Mouse (Mus musculus): ENCODE measurements at regions not wholly inside any gene's neighbourhood (a gene's known extent, or its start where the extent isn't known, plus 50 kb on each side); places are given as distances from the start of the nearest gene placed in this dataset.

DNA sequence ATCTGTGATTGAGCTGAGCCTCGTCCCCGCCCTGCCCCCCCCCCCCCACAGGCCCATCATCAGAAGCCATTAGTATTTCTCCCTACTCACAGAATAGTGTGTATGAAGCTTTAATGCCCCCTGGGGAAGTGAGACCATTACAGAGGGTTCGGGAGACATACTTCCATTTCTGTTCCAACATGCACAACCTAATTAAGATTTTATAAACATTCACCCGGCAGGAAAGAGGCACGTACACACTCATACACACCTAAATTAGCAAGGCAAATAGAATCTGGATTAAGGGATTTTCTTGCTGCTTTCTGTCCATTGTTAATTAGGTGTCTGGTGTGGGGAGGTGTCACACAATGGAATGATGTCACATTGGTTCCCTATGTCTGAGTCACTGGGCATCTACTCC is 202.8 kb upstream of the Rpl38 start:
- 11% methylated on average over 5 of the region's 5 CpGs for WGBS

DNA sequence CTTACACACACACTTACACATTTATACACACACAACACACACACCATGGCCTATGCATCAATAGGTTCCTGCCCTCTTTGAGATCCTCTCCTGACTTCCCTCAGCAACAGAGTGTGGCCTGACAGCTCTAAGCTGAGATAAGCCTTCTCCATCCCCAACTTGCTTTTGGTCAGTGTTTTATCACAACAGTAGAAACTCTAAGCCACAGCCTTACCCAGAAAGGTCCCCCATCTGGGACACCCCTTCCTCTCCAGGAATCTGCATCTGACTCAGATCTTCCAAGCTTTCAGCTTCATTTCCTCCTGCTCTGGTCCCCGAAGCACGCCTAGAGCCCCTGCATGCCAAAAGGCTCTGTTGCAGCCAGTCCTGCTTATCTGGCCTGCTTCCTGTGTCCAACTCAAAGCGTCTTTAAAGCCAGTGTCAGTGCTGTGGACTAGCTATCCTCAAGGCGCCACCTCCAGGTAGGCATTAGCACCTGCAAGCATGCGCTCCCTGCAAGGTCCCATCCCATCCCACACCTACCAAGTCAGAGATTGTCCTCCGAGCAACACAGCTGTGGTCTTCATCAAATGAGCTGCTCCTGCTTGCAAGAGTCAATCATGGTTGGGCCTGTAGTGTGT is 205.5 kb upstream of the Rpl38 start:
- Histone ChIP-seq H3K36me3 (ENCODE audit: control insufficient read depth, insufficient read depth) (no peaks in the 10 kb centered on the region; the same call in 1 of the 2 replicates), H3K4me2 (ENCODE audit: low read length) (no peak overlapping the region), H3K9me3 (ENCODE audit: control insufficient read depth, low read length) (no peaks in the 10 kb centered on the region), H3K27ac (ENCODE audit: low read length) (no peak overlapping the region), H3K27me3 (replicated peaks; ENCODE audit: control insufficient read depth, insufficient read depth, low read length) (no peaks in the 10 kb centered on the region), H3K4me3 (replicated peaks; ENCODE audit: low read length) (no peak overlapping the region), H3K4me1 (replicated peaks; ENCODE audit: control insufficient read depth, insufficient read depth, low read length) (peaks cover 27% of the 10 kb centered on the region), H3K9ac (replicated peaks; ENCODE audit: low read depth, low read length) (no peak overlapping the region)
- 33% methylated on average over 6 of the region's 6 CpGs for WGBS
- no peak for ATAC-seq

More for the DNA sequence above, 202.8 kb upstream of the Rpl38 start:
- Histone ChIP-seq H3K9me3 (ENCODE audit: control insufficient read depth, low read length) (no peaks in the 10 kb centered on the region), H3K4me1 (replicated peaks; ENCODE audit: control insufficient read depth, insufficient read depth, low read length) (peaks cover 43% of the 10 kb centered on the region), H3K4me3 (replicated peaks; ENCODE audit: low read length) (no peak overlapping the region), H3K27ac (ENCODE audit: low read length) (no peak overlapping the region), H3K9ac (replicated peaks; ENCODE audit: low read depth, low read length) (peak overlapping the region; percentile 37; the same call in 1 of the 2 replicates), H3K36me3 (ENCODE audit: control insufficient read depth, insufficient read depth) (no peaks in the 10 kb centered on the region; the same call in 1 of the 2 replicates), H3K27me3 (replicated peaks; ENCODE audit: control insufficient read depth, insufficient read depth, low read length) (no peaks in the 10 kb centered on the region), H3K4me2 (ENCODE audit: low read length) (no peak overlapping the region)
- ATAC-seq: no peak

DNA sequence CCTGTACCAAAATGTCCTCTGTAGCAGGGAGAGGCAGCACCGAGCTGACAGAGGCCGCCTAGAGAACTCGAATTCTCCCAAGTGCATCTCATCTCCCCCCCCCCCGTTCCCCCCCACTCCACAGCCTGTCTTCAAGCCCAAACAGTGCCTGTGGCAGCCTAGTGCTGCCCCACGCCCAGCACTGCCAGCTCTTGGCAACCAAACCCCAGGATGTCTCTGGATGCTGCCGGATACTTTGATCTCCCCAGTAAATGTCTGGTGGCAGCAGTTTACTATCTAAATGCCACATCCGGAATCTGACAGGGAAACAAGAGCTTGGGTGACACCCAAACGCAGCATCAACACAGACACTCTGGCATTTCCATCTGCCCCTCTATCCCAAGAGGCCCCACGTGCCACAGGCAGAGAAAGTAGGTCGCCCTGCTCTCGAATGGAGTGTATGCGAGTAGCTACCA is 213.4 kb upstream of the Rpl38 start:
- Histone ChIP-seq H3K27ac (ENCODE audit: low read length) (no peak overlapping the region; the same call in 1 of the 2 replicates), H3K4me2 (ENCODE audit: low read length) (no peak overlapping the region), H3K9me3 (ENCODE audit: control insufficient read depth, low read length) (no peaks in the 10 kb centered on the region), H3K36me3 (ENCODE audit: control insufficient read depth, insufficient read depth) (no peaks in the 10 kb centered on the region), H3K27me3 (replicated peaks; ENCODE audit: control insufficient read depth, insufficient read depth, low read length) (no peaks in the 10 kb centered on the region), H3K9ac (replicated peaks; ENCODE audit: low read depth, low read length) (no peak overlapping the region; the same call in 1 of the 2 replicates), H3K4me3 (replicated peaks; ENCODE audit: low read length) (no peak overlapping the region), H3K4me1 (replicated peaks; ENCODE audit: control insufficient read depth, insufficient read depth, low read length) (peaks cover 11% of the 10 kb centered on the region)
- WGBS: 32% methylated on average over 12 of the region's 12 CpGs
- ATAC-seq: peak; percentile 85

DNA sequence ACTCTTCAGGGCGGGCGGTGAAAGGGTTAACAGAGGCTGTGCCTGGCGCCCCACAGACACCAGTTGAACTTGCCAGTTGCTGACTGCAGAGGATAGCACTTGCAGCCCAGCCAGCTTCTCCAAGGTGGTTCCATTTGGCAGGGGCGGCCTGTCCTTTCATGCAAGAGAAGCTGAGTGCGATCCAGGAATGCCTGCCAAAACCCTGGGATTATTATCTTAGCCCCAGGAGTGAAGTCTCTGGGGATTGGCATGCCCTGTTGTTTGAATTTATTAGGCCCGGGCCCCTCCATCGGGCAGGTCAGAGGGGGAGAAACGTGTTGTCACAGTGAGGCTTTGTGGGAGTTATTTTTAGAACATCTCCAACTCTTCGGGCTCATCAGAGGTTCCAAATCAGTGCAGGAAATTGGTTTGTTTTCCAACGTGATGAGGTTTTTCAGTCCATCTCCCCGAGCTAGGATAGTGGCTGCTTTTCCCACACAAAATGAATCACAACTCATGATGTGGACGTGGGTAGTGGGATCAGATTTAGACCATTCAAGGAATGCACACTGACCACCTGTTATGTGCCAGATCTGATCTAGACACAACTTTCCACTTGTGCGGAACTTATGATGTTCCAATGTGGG is 219.4 kb upstream of the Rpl38 start:
- no peak overlapping the region for H3K4me3 ChIP-seq (replicated peaks; ENCODE audit: low read length)
- H3K9me3 ChIP-seq (ENCODE audit: control insufficient read depth, low read length): no peaks in the 10 kb centered on the region
- WGBS: 23% methylated on average over 13 of the region's 13 CpGs
- no peak overlapping the region for H3K4me2 ChIP-seq (ENCODE audit: low read length)
- H3K27ac ChIP-seq (ENCODE audit: low read length): peak overlapping the region; percentile 42; the same call in 1 of the 2 replicates
- peak; percentile 65 for ATAC-seq
- no peaks in the 10 kb centered on the region for H3K36me3 ChIP-seq (ENCODE audit: control insufficient read depth, insufficient read depth)
- H3K4me1 ChIP-seq (replicated peaks; ENCODE audit: control insufficient read depth, insufficient read depth, low read length): peaks cover 44% of the 10 kb centered on the region
- no peak overlapping the region for H3K9ac ChIP-seq (replicated peaks; ENCODE audit: low read depth, low read length)
- no peaks in the 10 kb centered on the region for H3K27me3 ChIP-seq (replicated peaks; ENCODE audit: control insufficient read depth, insufficient read depth, low read length)

DNA sequence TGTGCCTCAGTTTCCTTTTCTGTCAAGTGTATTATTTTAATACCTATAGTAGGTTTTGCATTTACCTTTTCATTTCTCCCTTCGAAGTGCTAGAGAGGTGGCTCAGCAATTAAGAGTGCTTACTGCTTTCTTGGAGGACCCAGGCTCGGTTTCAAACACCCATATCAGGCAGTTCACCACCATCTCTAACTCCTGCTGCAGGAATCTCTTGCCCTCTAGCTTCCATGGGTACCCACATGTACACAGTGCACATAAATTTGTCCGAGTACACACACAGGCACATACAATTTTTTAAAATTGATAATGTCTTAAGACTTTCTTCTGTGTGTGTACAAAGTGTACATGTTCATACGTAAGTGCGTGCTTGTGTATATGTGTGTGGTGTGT is 220.9 kb upstream of the Rpl38 start:
- Histone ChIP-seq H3K4me2 (ENCODE audit: low read length) (no peak overlapping the region), H3K9ac (replicated peaks; ENCODE audit: low read depth, low read length) (no peak overlapping the region; the same call in 1 of the 2 replicates), H3K9me3 (ENCODE audit: control insufficient read depth, low read length) (no peaks in the 10 kb centered on the region), H3K36me3 (ENCODE audit: control insufficient read depth, insufficient read depth) (no peaks in the 10 kb centered on the region), H3K4me3 (replicated peaks; ENCODE audit: low read length) (no peak overlapping the region), H3K27ac (ENCODE audit: low read length) (peak overlapping the region; percentile 68; the same call in 1 of the 2 replicates), H3K4me1 (replicated peaks; ENCODE audit: control insufficient read depth, insufficient read depth, low read length) (peaks cover 45% of the 10 kb centered on the region), H3K27me3 (replicated peaks; ENCODE audit: control insufficient read depth, insufficient read depth, low read length) (no peaks in the 10 kb centered on the region)
- 87% methylated on average over 5 of the region's 5 CpGs for WGBS
- no peak for ATAC-seq

DNA sequence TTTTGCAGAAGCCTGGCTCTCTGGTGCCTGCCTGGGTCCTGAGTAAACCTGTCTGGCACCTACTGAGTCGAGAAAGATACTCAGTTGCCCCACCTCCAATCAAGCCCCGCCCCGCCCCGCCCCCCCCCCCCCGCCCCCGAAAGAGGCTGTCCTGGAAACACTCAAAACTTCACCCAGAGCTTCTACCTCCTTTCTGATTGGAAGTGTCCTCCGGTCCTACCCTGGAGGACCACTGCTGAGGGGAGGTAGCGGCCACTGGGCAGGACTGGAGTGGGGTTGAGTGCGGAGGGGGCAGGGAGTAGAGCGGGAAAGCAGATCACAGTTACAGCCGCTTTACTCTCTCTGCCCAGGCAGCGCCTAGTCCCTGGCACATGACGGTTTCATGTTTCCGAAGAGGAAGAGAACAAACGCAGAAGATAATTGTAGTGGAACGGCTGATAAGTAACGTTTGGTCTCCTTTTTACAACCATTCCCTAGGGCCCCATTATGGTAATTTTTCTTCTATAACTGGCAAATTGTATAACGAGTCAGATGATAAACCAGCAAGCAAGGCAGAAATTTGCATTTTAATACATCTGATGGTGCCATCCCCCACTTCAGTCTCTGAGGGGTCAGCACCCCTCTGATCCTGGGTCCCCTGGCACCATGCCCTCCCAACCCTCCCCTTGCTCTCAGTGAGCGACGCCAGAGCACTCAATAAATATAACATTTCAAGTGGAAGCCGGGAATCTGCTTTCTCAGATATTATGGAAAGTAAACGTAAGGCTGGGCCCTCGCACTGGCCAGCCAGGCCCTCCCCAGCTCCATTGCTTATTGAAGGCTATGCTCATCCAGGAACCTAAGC is 221.5 kb upstream of the Rpl38 start:
- peak overlapping the region; percentile 68 for H3K27ac ChIP-seq (ENCODE audit: low read length)
- peak overlapping the region; percentile 24; the same call in 1 of the 2 replicates for H3K4me3 ChIP-seq (replicated peaks; ENCODE audit: low read length)
- peak overlapping the region; percentile 45 for H3K4me2 ChIP-seq (ENCODE audit: low read length)
- no peaks in the 10 kb centered on the region for H3K27me3 ChIP-seq (replicated peaks; ENCODE audit: control insufficient read depth, insufficient read depth, low read length)
- H3K36me3 ChIP-seq (ENCODE audit: control insufficient read depth, insufficient read depth): no peaks in the 10 kb centered on the region
- peak overlapping the region; percentile 9 for H3K9ac ChIP-seq (replicated peaks; ENCODE audit: low read depth, low read length)
- no peaks in the 10 kb centered on the region for H3K9me3 ChIP-seq (ENCODE audit: control insufficient read depth, low read length)
- WGBS: 7% methylated on average over 18 of the region's 23 CpGs
- peak; percentile 61 for ATAC-seq
- H3K4me1 ChIP-seq (replicated peaks; ENCODE audit: control insufficient read depth, insufficient read depth, low read length): peaks cover 50% of the 10 kb centered on the region

DNA sequence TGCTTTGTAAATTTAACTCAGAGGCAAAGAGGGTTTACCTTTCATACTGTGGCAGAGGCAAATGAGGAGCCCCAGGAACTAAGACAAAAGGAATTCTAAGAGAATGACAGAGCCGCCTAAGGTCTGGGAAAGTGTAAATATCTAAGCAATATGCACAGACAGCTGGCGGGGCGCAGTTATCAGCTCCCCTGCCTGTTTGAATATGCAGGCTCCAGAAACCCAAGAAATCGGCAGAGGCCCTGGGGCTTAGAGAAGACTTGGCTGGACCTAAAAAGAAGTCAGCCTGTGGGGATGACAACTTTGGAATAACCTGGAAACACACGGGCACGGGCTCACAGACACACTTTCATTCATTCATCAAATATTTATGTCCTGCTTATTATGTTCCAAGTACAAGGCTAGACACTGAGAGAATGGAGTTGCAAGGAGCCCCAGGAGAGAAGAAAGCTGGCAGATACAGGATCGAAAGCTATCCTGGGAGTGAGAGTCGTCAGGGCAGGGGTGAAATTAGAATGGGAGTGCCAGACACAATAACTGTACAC is 222.2 kb upstream of the Rpl38 start:
- no peaks in the 10 kb centered on the region for H3K36me3 ChIP-seq (ENCODE audit: control insufficient read depth, insufficient read depth)
- H3K27ac ChIP-seq (ENCODE audit: low read length): peak overlapping the region; percentile 68
- H3K4me2 ChIP-seq (ENCODE audit: low read length): peak overlapping the region; percentile 45
- no peak overlapping the region for H3K4me3 ChIP-seq (replicated peaks; ENCODE audit: low read length)
- no peak for ATAC-seq
- WGBS: 2% methylated on average over 8 of the region's 8 CpGs
- H3K27me3 ChIP-seq (replicated peaks; ENCODE audit: control insufficient read depth, insufficient read depth, low read length): no peaks in the 10 kb centered on the region
- H3K4me1 ChIP-seq (replicated peaks; ENCODE audit: control insufficient read depth, insufficient read depth, low read length): peaks cover 50% of the 10 kb centered on the region
- H3K9ac ChIP-seq (replicated peaks; ENCODE audit: low read depth, low read length): no peak overlapping the region
- no peaks in the 10 kb centered on the region for H3K9me3 ChIP-seq (ENCODE audit: control insufficient read depth, low read length)

DNA sequence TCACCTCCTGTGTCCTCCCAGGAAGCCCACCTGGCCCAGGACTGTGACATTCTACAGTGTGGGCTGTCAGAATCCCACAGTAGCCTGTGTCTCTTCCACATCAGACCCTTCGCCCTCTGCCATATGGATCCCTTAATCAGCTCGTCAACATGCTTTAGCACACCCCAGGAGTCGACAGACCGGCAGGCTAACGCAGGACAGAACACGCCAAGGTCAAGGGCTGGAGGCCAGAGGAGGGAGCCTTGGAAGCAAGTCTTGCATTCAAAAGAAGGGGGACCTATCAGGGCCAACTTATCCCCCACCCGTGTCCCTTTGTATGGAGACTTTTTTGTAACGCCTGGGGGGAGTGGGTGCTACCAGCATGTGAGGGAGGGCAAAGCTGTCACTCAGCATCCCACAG is 224.1 kb upstream of the Rpl38 start:
- H3K9me3 ChIP-seq (ENCODE audit: control insufficient read depth, low read length): no peaks in the 10 kb centered on the region
- 37% methylated on average over 8 of the region's 8 CpGs for WGBS

DNA sequence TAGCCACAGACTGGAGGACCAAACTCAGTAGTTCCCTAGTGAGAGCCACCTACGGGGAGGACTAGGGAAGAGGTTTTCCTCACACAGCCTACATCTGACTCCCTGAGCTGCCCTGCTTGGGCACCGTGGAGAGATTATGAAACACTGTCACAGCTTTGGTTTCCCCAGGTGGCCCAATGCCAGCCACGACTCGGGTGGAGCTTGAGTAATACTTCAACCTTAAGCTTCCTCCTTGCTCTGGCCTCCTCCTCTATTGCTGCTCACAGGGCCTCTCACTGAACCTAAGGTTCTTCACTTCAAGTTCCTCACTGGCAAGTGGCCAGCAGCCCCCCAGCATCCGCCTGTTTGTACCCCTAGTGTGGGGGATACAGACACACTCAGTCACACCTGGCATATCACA is 224.9 kb upstream of the Rpl38 start:
- no peak overlapping the region for H3K27ac ChIP-seq (ENCODE audit: low read length)
- WGBS: 69% methylated on average over 5 of the region's 5 CpGs
- H3K9ac ChIP-seq (replicated peaks; ENCODE audit: low read depth, low read length): no peak overlapping the region
- H3K4me1 ChIP-seq (replicated peaks; ENCODE audit: control insufficient read depth, insufficient read depth, low read length): peaks cover 44% of the 10 kb centered on the region
- no peaks in the 10 kb centered on the region for H3K27me3 ChIP-seq (replicated peaks; ENCODE audit: control insufficient read depth, insufficient read depth, low read length)
- ATAC-seq: no peak
- no peaks in the 10 kb centered on the region for H3K9me3 ChIP-seq (ENCODE audit: control insufficient read depth, low read length)
- no peaks in the 10 kb centered on the region for H3K36me3 ChIP-seq (ENCODE audit: control insufficient read depth, insufficient read depth)
- H3K4me3 ChIP-seq (replicated peaks; ENCODE audit: low read length): no peak overlapping the region
- no peak overlapping the region for H3K4me2 ChIP-seq (ENCODE audit: low read length)

More for the DNA sequence above, 224.1 kb upstream of the Rpl38 start:
- no peak overlapping the region for H3K4me2 ChIP-seq (ENCODE audit: low read length)
- no peak overlapping the region for H3K27ac ChIP-seq (ENCODE audit: low read length)
- no peaks in the 10 kb centered on the region for H3K27me3 ChIP-seq (replicated peaks; ENCODE audit: control insufficient read depth, insufficient read depth, low read length)
- ATAC-seq: no peak
- peaks cover 49% of the 10 kb centered on the region for H3K4me1 ChIP-seq (replicated peaks; ENCODE audit: control insufficient read depth, insufficient read depth, low read length)
- H3K4me3 ChIP-seq (replicated peaks; ENCODE audit: low read length): no peak overlapping the region
- H3K36me3 ChIP-seq (ENCODE audit: control insufficient read depth, insufficient read depth): no peaks in the 10 kb centered on the region
- no peak overlapping the region for H3K9ac ChIP-seq (replicated peaks; ENCODE audit: low read depth, low read length)
